Comparison of ENCODE assay signal across 9 mouse cellular contexts in the genomic region with DNA sequence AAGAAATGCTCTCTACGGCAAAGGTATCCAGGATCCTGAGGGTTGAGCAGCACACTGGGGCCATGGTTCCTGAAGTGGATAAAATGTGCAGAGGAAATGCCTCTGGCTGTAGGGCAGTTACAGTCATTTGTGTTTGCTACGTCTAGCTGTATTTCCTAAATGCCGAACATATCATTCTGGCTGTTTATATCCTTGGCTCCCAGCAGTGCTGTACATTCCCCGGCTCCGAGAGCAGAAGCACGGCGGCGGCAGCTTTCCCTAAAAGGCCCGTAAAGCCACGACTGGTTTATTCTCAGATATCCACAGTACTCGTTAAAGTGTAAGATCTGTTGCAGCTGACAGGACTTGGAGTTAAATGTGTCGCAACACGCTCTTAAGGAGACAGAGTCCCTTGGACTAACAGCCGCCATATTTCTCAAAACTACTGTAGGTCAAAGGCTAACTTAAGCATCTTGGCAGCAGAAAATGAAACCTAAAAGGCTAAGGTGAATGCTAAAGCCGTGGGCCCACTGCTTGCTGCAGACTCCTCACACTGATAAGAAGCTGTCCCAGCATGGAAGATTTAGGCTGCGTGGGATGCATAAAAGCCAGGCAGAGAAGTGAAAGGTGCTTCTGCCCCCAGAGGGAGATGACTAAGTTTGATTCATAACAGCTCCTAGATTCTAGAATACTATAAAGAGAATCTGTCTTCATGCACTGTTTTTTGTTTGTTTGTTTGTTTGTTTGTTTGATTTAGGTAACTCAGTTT.
DNase-seq lines count a peak whose midpoint lies in the region; ATAC-seq and TF ChIP-seq lines count a peak whose summit lies in the region.
"Had no signal": no experiment of that assay in that cellular context is flagged by ENCODE, and none has a peak within 500 bp of the region (broad histone marks: within the 10 kb centered on the region; RNA-seq: fewer than 3 reads in every experiment).

No protein-coding gene starts in this region.

- no peaks in the 10 kb centered on the region for H3K36me3 ChIP-seq in heart, embryonic 11.5 days (ENCODE audit: control insufficient read depth, insufficient read depth, low read length)
- no peaks in the 10 kb centered on the region for H3K36me3 ChIP-seq in stomach, embryonic 16.5 days (ENCODE audit: control insufficient read depth, insufficient read depth, low read length)
- H3K36me3 ChIP-seq in midbrain, postnatal 0 days (ENCODE audit: insufficient read depth, low read length) = no peaks in the 10 kb centered on the region

- 39% methylated on average over 16 of the region's 16 CpGs for WGBS in heart, embryonic 11.5 days (ENCODE audit: insufficient replicate concordance)
- 40% methylated on average over 16 of the region's 16 CpGs for WGBS in stomach, embryonic 16.5 days
- WGBS in midbrain, postnatal 0 days = 76% methylated on average over 16 of the region's 16 CpGs

- no peaks in the 10 kb centered on the region for H3K27me3 ChIP-seq in heart, embryonic 11.5 days (ENCODE audit: control insufficient read depth, insufficient read depth, low read length)
- no peaks in the 10 kb centered on the region for H3K27me3 ChIP-seq in stomach, embryonic 16.5 days (ENCODE audit: control insufficient read depth, insufficient read depth, low read length)
- no peaks in the 10 kb centered on the region for H3K27me3 ChIP-seq in midbrain, postnatal 0 days (ENCODE audit: insufficient read depth, low read length)

- peak overlapping the region; percentile 42 for H3K4me2 ChIP-seq in heart, embryonic 11.5 days
- peak overlapping the region; percentile 18 for H3K4me2 ChIP-seq in stomach, embryonic 16.5 days (ENCODE audit: low read depth, low read length)
- no peak overlapping the region for H3K4me2 ChIP-seq in midbrain, postnatal 0 days (ENCODE audit: low read depth, low read length, poor library complexity, severe bottlenecking)
- H3K4me2 ChIP-seq: liver, embryonic 11.5 days had no signal

- peaks cover 7% of the 10 kb centered on the region; the same call in 1 of the 2 replicates for H3K4me1 ChIP-seq in heart, embryonic 11.5 days (ENCODE audit: control insufficient read depth, insufficient read depth, low read length)
- no peaks in the 10 kb centered on the region for H3K4me1 ChIP-seq in stomach, embryonic 16.5 days (ENCODE audit: control insufficient read depth, insufficient read depth, low read length)
- H3K4me1 ChIP-seq in midbrain, postnatal 0 days (ENCODE audit: insufficient read depth, low read length) = no peaks in the 10 kb centered on the region

- H3K9me3 ChIP-seq in heart, embryonic 11.5 days (replicated peaks; ENCODE audit: control insufficient read depth, low read length) = no peaks in the 10 kb centered on the region; the same call in 1 of the 2 replicates
- H3K9me3 ChIP-seq in stomach, embryonic 16.5 days (replicated peaks; ENCODE audit: control insufficient read depth, low read length) = no peaks in the 10 kb centered on the region
- H3K9me3 ChIP-seq in midbrain, postnatal 0 days (ENCODE audit: low read length) = no peaks in the 10 kb centered on the region

- H3K9ac ChIP-seq in heart, embryonic 11.5 days (ENCODE audit: low read depth, low read length) = peak overlapping the region; percentile 2; the same call in 1 of the 2 replicates
- 0 out of 2 replicates have a peak overlapping the region, but pooled peaks have one; percentile 2 for H3K9ac ChIP-seq in stomach, embryonic 16.5 days (ENCODE audit: low read length)
- H3K9ac ChIP-seq in midbrain, postnatal 0 days (replicated peaks; ENCODE audit: low read length, poor library complexity, severe bottlenecking) = no peak overlapping the region

- intact Hi-C loops in left cerebral cortex, postnatal 4 days (cut with DNase I) = no loop called here
- intact Hi-C loops in gastrocnemius, postnatal 14 days (cut with DNase I; ENCODE audit: low total_unique reads) = no loop called here

- no peak for TF ChIP-seq CTCF in midbrain, postnatal 0 days (IDR thresholded peaks at IDR 0.05)

- no peak for ATAC-seq in heart, embryonic 11.5 days (replicated peaks; ENCODE audit: insufficient number of reproducible peaks, low FRiP score, low TSS enrichment)
- peak; percentile 71; the same call in 1 of the 2 replicates for ATAC-seq in stomach, embryonic 16.5 days (ENCODE audit: insufficient read depth, low FRiP score)
- ATAC-seq in midbrain, postnatal 0 days (ENCODE audit: low FRiP score) = no peak

- H3K27ac ChIP-seq in heart, embryonic 11.5 days (ENCODE audit: low read depth, low read length) = peak overlapping the region; percentile 24; the same call in 1 of the 2 replicates
- H3K27ac ChIP-seq in stomach, embryonic 16.5 days (ENCODE audit: low read length) = peak overlapping the region; percentile 66
- H3K27ac ChIP-seq in midbrain, postnatal 0 days (ENCODE audit: low read depth, low read length) = no peak overlapping the region

- DNase-seq in left cerebral cortex, adult 11 months (ENCODE audit: low spot score) = peak; percentile 8
- no peak for DNase-seq in left cerebral cortex, postnatal 4 days
- peak; percentile 17 to 39 for DNase-seq in left cerebral cortex, adult 18-20 months (ENCODE audit: low spot score in 2 of 2)
- no peak for DNase-seq in cerebellum, postnatal 14 days
- DNase-seq in gastrocnemius, postnatal 14 days = no peak
- no peak for DNase-seq in midbrain, postnatal 0 days (ENCODE audit: low spot score)

- 0 out of 2 replicates have a peak overlapping the region, but pooled peaks have one; percentile 15 for H3K4me3 ChIP-seq in heart, embryonic 11.5 days (ENCODE audit: low read depth, low read length)
- no peak overlapping the region for H3K4me3 ChIP-seq in stomach, embryonic 16.5 days (replicated peaks; ENCODE audit: low read length)
- no peak overlapping the region for H3K4me3 ChIP-seq in midbrain, postnatal 0 days (ENCODE audit: low read depth, low read length)

Comparison
In these comparisons a context has a peak if more than half of its experiments do, and no peak if none do; other contexts are left out.
1. DNase-seq: peak in left cerebral cortex, adult 11 months (single experiment) and left cerebral cortex, adult 18-20 months (2 of 2); none in left cerebral cortex, postnatal 4 days (single experiment), cerebellum, postnatal 14 days (0 of 2), gastrocnemius, postnatal 14 days (single experiment) and midbrain, postnatal 0 days (single experiment).